17 mouse cellular contexts compared by ENCODE assay signal in genomic region chr10:17842030-17842429, GRCm38 (mm10). TPM values are rescaled to one million over a fixed set of nuclear protein-coding genes. Genes with fewer than 3 reads are reported as not detected.
DNase-seq lines count a peak whose midpoint lies in the region; TF ChIP-seq lines count a peak whose summit lies in the region.
"Had no signal": no experiment of that assay in that cellular context is flagged by ENCODE, and none has a peak within 500 bp of the region (broad histone marks: within the 10 kb centered on the region; RNA-seq: fewer than 3 reads in every experiment).

No protein-coding gene starts in this region.

- H3K4me1 ChIP-seq in bone marrow macrophage, adult 2 months (ENCODE audit: control insufficient read depth, insufficient read depth, low read length), result peaks cover 10% of the 10 kb centered on the region
- peaks cover 2% of the 10 kb centered on the region for H3K4me1 ChIP-seq in embryonic fibroblast, embryonic 13.5 days (ENCODE audit: control insufficient read depth, insufficient read depth, low read length)
- no peaks in the 10 kb centered on the region; the same call in 1 of the 2 replicates for H3K4me1 ChIP-seq in lung, adult 2 months (ENCODE audit: control insufficient read depth, insufficient read depth, low read length)
- H3K4me1 ChIP-seq: heart, embryonic 15.5 days had no signal

- peak overlapping the region; percentile 8; the same call in 1 of the 2 replicates for H3K27ac ChIP-seq in bone marrow macrophage, adult 2 months (ENCODE audit: insufficient read depth, low read depth, low read length)
- H3K27ac ChIP-seq in embryonic fibroblast, embryonic 13.5 days (ENCODE audit: insufficient read depth, low read length), result peak overlapping the region; percentile 57
- H3K27ac ChIP-seq: heart, adult 2 months; heart, embryonic 15.5 days; limb, embryonic 13.5 days; liver, embryonic 14.5 days had no signal

- intact Hi-C loops in left cerebral cortex, postnatal 4 days (cut with DNase I), result no loop called here
- intact Hi-C loops in left cerebral cortex, postnatal 36 days (cut with DNase I), result no loop called here

- no peak for TF ChIP-seq CTCF in bone marrow macrophage, adult 2 months (IDR thresholded peaks at IDR 0.05; ENCODE audit: low read depth, low read length)
- no peak for TF ChIP-seq CTCF in embryonic fibroblast, embryonic 13.5 days (IDR thresholded peaks at IDR 0.05; ENCODE audit: borderline replicate concordance, insufficient read depth, low read length)
- no peak for TF ChIP-seq CTCF in lung, adult 2 months (IDR thresholded peaks at IDR 0.05; ENCODE audit: insufficient read depth, low read length)

- DNase-seq in left cerebral cortex, adult 11 months (ENCODE audit: low spot score), result peak; percentile 47
- DNase-seq in left cerebral cortex, postnatal 4 days, result no peak
- DNase-seq in left cerebral cortex, postnatal 36 days (ENCODE audit: low spot score in 2 of 2), result peak; percentile 21 to 30
- DNase-seq in lung, adult 2 months, result no peak
- no peak for DNase-seq in kidney, postnatal 25 days
- DNase-seq in adrenal gland, adult 2 months, result no peak
- DNase-seq: adrenal gland, postnatal 10 days; cerebellum, adult 8-10 months; heart, adult 2 months; kidney, adult 8-10 months; kidney, postnatal 36 days; thymus, postnatal 36 days had no signal

- no peak overlapping the region for H3K4me3 ChIP-seq in bone marrow macrophage, adult 2 months (ENCODE audit: insufficient read depth, low read length)
- no peak overlapping the region for H3K4me3 ChIP-seq in embryonic fibroblast, embryonic 13.5 days (ENCODE audit: insufficient read depth, low read length)
- no peak overlapping the region for H3K4me3 ChIP-seq in lung, adult 2 months (replicated peaks; ENCODE audit: extremely low read depth, low read depth, low read length)
- H3K4me3 ChIP-seq: heart, adult 2 months; heart, embryonic 15.5 days; limb, embryonic 13.5 days had no signal

- 78% methylated on average over 3 of the region's 3 CpGs for WGBS in lung, adult 2 months

- TF ChIP-seq POLR2A in bone marrow macrophage, adult 2 months (IDR thresholded peaks at IDR 0.05; ENCODE audit: borderline replicate concordance, low read depth, low read length), result no peak
- TF ChIP-seq POLR2A in embryonic fibroblast, embryonic 13.5 days (IDR thresholded peaks at IDR 0.05; ENCODE audit: low read depth, low read length), result no peak
- no peak for TF ChIP-seq POLR2A in lung, adult 2 months (IDR thresholded peaks at IDR 0.05; ENCODE audit: borderline replicate concordance, extremely low read depth, low read depth, low read length)

RNA-seq across cellular contexts. Expression of gene Txlnb, which starts 46.0 kb away (rescaled TPM):
- under 1 TPM; 0.22 to 0.42 TPM for total RNA-seq in left cerebral cortex, postnatal 4 days (2021)
- 0.72 and 0.82 TPM in 2 replicates for polyA plus RNA-seq in bone marrow macrophage, adult 2 months (2012; ENCODE audit: insufficient read depth, insufficient read length, missing spikeins)
- 1.0 and 1.4 TPM in 2 replicates for polyA plus RNA-seq in embryonic fibroblast, embryonic 13.5 days (2011; ENCODE audit: insufficient read length, low read depth, missing spikeins)
- under 1 TPM; 0.34 to 0.67 TPM for total RNA-seq in left cerebral cortex, postnatal 36 days (2021)
- polyA plus RNA-seq in lung, adult 2 months (2012; rRNA removed), result 1.3 and 6.4 TPM in 2 replicates
- total RNA-seq in adrenal gland, adult 2 months (2021), result under 1 TPM; 0.52 to 0.79 TPM
- polyA plus RNA-seq in adrenal gland, adult 2 months (2012; rRNA removed), result 0.13 and 0.21 TPM in 2 replicates

Comparison
In these comparisons a context has a peak if more than half of its experiments do, and no peak if none do; other contexts are left out.
1. DNase-seq: peak in left cerebral cortex, adult 11 months (single experiment) and left cerebral cortex, postnatal 36 days (2 of 2); none in left cerebral cortex, postnatal 4 days (single experiment), lung, adult 2 months (single experiment), kidney, postnatal 25 days (0 of 2) and adrenal gland, adult 2 months (single experiment).